Mouse (Mus musculus) liver, adult 2 months (tissue): ENCODE measurements around the gene Sh3kbp1.

ENCODE experiments used
- CTCF ChIP-seq: fragments of 200-500 bp; IDR thresholded peaks from 2 replicates; pipeline ENCODE4 v1.5.1; 2011; ENCODE audit warnings: low read depth, low read length, control low read depth
- POLR2A ChIP-seq: fragments of 200-500 bp; IDR thresholded peaks from 2 replicates; pipeline ENCODE4 v1.6.1; 2011; ENCODE audit warnings: low read length, control low read depth; ENCODE audit not compliant: insufficient read depth; ENCODE audit errors: extremely low read depth

DNA sequence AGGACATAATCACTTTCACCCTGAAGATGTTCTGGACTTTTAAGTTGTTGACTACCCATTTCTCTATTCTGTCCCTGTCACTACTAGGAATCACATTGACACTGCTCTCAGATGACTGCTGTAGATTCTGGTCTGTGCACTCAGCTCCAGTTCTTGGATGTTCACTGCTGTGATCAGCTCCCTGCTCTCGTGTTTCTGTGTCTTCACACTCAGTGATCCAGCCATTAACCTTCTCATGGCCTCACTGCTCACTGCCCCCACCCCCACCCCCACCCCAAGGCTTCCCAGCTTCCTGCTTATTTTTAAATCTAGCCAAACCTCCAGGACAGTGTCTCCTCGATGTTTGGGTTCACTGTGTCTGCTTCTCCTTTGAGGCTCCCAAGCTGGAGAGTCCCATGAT lies 271.0 kb downstream of the Sh3kbp1 start:
- no peak for TF ChIP-seq CTCF
- no peak for TF ChIP-seq POLR2A
